Mouse (Mus musculus): ENCODE results near the gene Tmem147. TPM values are rescaled to one million over a fixed set of nuclear protein-coding genes. Genes with fewer than 3 reads are reported as not detected.
"Not testable (repeated sequence)": the region's sequence is repeated elsewhere in the genome, so short reads cannot be mapped to it uniquely, and the experiment has no call there.

Gene Tmem147
- total RNA-seq (2021) = 100 to 1,000 TPM; 166 to 178 TPM
- long read RNA-seq, experiment 1, transcript Tmem147-201 (7 exons, 870 nt) = major isoform, 74 of 86 reads
- long read RNA-seq, experiment 1, partial matches to known transcripts = 4 of 86 reads
- long read RNA-seq, experiment 1, other reads (novel, unspliced or antisense) = 1 of 86 reads
- long read RNA-seq, experiment 2, transcript Tmem147-201 (7 exons, 870 nt) = major isoform, 87 of 96 reads
- long read RNA-seq, experiment 2, partial matches to known transcripts = 4 of 96 reads
- long read RNA-seq, experiment 2, other reads (novel, unspliced or antisense) = 2 of 96 reads

DNA sequence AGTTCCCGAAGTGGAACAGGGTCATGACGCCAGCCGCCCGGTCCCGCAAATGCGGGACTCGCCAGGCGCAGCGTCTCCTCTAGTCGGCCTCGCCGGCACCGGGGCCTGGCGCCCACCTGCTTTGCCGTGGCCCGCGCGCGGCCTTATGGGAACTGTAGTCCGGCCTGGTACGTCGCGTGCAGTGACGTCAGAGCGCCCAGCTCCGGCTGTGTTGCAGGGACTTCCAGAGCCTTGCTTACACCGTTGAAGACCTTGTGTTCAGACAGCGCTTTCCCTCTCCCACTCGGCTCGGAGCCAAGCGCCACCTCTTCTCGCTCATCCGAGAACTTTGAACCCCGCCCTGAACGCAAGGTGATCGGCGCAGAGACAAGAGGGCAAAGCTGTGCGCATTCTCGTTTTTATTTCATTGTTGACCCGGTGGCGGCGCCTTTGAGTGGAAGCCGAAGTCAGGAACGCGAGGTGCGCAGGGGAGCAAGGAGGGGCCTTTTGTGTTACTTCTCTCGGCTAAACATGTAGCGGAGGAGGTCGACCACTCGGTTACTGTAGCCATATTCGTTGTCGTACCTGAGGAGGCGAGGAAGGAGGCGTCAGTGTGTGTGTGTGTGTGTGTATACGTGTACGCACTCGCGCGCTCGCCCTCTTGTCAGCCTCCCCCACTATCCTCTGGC, at the start of gene Tmem147:
Gene Tmem147, minus strand, starts transcription at position 145 of the 668 bp plus-strand sequence.
- DNase-seq = peak; percentile 94

DNA sequence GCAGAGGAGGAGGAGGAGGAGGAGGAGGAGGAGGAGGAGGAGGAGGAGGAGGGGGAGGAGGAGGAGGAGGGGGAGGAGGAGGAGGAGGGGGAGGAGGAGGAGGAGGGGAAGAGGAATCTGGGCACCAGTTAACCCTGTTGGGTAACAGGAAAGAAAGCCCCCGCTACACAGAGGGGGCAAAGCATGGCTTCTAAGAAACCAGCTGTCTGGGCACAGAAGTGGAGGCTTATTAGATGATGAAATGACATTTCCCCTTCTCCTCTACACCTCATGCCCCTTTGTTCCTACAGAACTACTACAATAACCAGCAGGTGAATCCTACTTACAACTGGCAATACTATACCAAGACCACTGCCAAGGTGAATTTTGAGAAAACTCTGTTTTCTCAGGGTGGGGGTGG, 48.6 kb upstream of the Tmem147 start:
- no peak for DNase-seq

DNA sequence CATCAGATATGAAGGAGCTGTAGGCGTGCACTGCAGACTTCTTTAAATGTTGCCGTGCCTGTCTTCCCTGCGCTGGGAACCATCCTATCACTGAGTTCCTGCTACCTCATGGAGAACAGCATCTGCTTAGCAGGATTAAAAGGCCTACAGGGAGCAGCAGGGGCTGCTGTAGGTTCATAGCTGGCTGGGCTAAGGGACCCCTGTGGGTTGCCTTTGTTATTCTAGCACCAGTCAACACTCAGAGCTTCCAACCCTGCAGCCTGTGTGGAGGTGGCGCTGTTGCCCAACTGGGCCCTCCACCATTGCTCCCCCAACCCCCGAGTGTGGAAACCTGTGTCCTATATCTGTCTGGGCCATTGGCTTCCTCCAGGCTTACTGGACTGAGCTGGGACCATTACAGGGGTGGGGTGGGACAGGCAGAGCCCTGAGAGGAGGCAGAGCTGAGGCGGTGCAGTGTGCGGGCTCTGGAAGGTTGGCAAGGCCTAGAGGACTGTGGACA, 47.8 kb upstream of the Tmem147 start:
- no peak for DNase-seq

DNA sequence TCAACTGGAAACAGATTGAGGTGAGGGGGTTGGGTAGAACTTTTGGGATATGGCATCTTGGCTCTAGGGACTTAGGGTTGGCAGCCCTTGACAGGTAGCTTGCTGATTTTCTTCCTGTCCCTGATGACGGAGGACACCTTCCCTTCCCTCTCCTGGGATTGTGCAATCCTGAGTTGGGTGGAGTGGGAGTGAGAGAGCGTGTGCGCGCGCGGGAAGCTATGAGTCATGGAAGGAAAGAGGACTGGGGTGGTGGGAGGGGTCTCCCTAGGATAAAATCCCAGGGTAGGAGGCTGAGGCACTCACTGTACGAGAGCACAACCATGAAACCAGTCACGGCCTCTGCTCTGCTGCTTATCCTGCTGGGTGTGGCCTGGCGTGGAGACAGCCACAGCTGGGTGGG, 46.8 kb upstream of the Tmem147 start:
- DNase-seq = no peak

DNA sequence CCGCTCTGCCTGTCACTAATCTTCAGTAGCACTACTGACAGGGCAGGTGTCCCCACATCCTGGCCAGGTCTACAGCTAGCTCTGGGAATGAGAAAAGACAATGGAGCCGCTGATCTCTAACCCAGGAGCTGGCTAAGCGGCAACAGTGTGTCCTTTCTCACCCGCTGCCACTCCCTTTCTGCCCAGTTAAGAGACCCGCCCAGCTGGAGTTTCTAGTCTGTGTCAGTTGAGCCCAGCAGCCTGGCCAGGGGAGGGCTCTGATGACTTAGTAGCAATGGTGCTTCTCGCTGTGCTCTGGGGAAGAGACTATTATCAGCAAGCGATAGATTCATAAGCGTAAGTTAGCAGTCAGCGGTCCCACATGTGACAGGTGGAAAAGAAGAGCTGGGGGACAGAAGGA, 39.9 kb upstream of the Tmem147 start:
- DNase-seq = no peak

DNA sequence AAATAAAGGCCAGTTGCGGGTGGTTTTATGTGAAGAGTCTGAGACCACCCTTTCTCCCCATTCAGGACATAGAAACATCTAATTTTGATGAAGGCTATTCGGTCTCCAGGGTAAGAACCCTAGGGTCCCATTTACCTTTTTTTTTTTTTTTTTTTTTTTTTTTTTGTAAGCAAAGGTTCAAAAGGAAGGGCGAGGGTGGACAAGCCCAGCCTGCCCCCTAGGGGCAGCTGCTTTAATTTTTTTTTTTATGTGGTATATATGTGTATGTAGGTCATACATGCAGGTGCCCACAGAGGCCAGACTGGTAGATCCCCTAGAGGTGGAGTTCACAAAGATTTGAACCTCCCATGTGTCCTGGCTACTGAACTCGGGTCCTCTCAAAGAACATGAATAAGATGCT, 37.1 kb upstream of the Tmem147 start:
- DNase-seq = no peak

DNA sequence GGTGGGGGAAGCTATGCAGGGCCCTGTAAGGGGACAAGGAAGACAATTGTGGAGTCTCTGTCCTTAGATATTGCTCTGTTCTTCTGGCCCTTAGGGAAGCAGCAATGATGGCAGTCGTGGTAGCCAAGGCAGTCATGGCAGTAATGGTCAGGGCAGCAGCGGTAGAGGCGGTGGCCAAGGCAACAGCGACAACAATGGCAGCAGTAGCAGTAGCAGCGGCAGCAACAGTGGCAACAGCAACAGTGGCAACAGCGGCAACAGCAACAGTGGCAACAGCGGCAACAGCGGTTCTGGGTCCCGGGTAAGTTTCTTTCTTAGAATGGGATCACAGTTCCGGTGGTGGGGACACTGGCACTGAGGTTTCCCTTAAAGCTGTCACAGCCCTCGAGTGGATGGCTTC, 35.8 kb upstream of the Tmem147 start:
- no peak for DNase-seq

DNA sequence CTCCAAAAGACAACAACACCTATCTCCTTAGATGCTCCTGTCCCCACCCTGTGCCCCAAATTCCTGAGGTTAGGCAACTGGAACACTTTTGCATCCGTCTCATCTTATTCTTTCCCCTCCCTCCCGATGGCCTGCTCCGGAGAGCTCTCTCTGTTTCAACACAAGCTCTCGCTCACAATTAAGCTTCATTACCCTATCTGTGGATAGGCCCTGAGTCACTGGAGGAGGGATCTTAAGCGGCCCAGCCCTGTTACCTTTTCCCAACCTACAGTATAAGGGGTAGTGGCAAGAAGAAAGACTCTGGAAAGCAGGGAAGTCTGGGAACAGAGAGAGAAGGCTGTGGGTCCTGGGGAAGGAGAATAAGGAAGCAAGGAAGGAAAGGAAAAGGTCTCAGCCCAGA, 34.1 kb upstream of the Tmem147 start, which contains the start of gene Dmkn:
Gene Dmkn, plus strand, starts transcription at position 301 of the 400 bp plus-strand sequence.
- DNase-seq = no peak

DNA sequence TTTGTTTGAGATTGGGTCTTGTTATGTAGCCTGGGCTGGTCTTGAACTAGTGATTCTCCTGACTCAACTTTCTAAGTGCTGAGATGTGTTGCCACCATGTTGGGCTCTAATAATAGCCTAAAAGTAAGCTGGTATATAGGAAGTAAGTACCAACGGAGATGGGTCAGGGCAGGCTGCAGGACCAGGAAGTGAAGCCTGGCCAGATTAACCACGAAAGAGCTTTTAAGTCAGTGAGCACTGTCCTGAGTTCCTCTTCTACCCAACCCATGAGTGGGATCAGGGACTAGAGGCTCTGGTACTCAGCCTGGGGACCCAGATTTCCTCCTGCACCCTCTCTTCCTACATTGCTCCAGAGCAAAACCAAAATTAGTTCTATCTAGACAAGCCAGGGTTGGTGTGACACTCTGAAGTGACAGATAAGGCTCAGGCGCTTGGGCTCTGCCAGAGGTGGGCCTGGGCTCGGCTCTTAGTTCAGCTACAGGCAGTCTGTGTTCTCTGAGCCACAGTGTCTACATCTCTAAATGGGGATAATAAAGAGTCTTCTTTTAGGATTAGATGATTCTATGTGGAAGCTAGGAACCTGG, 32.5 kb upstream of the Tmem147 start:
- no peak for DNase-seq

DNA sequence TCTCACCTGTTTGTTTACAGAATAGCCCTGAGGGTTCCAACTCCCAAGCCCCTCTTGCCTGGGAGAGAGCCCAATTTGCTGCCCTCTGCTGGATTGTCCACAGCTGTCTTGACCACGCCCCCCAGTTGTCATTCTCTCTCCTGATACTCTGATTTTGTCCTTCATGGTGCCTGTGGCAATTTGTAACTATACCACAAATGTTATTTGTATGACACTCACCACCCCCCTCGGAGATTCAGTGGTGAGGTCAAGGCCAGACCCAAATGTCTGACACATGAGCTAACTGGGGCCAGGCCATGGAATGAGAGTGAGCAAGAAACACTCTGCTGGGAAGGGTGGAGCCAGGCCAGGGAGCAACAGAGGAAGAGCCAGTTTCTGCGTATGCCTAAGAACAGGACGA, 29.5 kb upstream of the Tmem147 start:
- peak; percentile 42 for DNase-seq

DNA sequence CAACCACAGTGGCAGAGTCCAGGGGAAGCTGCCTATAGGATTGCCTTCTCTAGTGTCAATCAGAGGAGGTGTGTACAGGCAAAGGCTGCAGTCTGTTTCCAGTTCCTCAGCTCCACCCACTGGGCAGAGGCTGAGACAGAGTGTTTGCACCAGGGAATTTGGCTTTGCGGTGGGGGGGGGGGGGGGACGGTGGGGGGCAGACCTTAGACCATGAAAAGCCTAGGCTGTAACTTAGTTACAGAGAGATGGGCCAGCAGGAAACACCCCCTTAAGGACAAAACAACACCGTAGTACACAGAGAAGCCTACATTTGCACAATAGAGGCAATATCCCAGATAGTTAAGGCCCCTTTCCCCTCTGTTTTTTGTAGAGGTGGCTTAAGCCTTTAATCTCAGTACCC, 27.7 kb upstream of the Tmem147 start:
- DNase-seq = no peak

DNA sequence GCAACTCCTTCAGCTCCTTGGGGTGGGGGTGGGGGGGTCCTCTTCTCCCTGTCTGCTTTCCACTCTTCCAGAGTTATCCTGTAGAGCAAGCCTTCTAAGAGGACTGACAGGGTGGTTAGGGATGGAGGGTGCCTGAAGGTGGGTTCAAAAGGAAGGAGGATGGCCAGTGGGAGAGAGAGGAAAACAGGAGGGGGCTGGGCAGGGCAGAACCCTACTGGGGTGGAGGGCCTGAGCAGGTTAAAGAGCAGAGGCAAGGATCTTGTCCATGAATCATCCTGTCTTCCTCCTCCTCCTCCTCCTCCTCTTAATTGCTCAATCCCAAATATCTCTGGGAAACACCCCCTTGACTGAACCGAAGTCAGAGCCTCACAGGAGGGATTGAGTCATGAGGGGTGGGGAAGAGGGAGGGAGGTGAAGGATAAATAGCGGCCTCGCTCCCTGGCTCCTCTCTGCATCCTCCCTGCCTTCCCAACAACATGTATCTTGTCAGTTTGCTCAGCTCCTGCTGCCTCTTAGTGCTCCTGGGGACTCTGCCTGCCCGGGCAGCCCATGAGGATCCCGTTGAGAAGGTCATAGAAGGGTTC, 21.8 kb upstream of the Tmem147 start, which contains the start of gene Sbsn:
Gene Sbsn, plus strand, starts transcription at position 386 of the 584 bp plus-strand sequence.
- no peak for DNase-seq

DNA sequence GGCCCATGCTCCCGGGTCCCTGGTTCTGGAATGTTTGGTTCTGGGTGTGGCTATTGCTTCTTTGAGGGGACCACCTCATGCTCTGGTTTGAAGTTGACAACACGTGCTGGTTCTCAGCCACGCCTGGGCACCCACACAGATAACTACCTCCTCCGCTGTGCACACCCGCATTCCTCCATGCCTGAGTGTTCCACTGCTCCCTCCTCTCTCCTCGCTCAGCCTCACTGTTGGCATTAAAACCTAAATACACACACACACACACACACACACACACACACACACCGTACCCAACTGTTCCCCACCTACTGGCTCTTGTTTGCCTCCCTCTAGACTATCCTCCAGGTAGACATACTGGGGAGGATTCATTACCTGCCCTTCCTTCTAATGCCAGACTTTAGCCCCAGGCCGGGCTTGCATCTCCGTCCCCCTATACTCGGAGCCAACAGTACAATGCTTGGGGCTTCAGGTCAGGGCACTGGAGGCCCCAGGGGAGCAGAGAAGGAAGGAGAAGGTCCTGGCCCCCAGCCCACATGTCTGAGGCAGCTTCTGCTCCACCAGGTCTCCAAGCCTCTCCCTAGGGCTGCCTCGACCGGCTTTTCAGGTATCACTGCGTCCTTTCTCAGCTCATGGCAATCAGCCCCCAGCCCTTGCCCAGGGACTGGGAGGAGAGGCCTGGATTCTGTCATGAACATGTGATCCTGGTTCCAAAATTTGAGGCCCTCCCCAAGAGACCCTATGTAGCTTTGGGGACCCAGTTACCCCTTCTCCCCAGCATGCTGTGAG, 20.7 kb upstream of the Tmem147 start:
- DNase-seq = no peak

DNA sequence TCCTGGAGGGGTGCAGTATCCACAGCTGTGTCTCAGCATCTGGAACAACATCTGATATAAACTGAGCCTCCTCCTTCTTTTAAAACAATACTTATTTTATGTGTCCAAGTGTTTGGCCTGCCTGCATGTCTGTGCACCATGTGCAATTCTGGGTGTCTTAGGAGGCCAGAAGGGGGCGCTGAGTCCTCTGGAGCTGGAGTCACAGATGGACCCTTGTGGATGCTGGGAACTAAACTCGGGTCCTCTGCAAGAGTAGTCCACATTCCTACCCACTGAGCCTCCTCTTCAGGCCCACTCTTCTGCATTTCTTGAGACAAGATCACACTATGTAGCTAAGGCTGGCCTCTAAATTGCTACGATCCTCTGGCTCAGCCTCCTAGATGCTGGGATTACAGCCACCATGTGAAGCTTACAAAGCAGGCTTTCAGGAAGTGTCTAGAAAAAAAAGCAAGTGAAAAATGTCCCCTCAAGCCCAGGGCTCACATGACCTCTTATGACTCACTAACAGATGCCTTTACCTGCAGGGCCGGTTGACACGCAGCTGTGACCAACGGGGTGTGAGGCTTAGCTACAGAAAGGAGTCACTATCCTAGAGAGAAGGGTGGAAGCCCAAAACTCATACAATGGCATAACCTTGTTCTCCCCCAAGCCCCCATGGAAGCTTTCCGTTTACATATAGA, 18.3 kb upstream of the Tmem147 start:
- no peak for DNase-seq

DNA sequence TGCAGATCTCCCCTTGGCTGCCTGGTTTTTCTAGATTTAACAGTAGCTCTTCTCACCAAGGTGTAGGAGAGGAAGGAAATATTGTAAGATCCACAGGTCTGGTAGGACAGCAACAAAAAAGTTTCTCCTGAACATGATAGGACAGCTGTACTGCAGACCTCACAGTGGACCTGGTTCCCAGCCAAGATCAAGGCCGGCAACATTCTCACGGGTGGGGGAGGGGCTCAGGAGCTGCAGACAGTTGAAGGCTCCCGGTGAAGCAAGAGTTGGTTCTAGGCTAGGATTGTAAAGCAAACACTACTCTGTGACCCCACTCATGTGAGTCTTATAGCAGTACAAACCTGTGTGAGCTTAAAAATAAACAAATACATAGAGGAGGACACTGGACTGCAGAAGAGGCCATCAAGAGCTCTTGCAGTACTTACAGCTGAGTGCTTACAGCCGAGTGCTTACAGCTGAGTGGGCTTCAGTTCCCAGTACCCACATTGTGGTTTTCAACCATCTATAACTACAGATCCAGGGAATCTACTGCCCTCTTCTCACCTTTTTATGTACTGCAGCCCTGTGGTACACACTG, 14.8 kb upstream of the Tmem147 start:
- DNase-seq = peak; percentile 48

DNA sequence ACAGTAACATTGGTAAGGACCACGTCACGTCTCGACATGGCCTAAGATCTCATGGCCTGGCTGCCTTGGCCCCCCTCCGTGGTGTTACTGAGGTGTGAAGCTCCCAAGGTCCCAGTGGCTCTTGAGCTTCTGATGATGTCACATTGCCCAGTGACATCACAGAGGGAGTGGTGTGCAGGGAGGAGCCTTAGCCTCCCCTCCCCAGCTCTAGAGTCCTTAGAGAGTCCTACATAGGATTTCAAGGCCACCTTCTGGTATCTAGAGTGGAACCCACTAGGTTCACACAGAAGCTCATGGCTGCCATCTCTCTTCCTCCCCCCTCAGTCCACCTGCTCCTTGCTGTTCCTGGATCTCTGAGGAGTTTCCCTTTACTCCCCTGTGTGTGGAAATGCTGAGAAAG, 14.3 kb upstream of the Tmem147 start, which contains the start of gene Gapdhs:
Gene Gapdhs, minus strand, starts transcription at position 65 of the 400 bp plus-strand sequence.
- DNase-seq = not testable (repeated sequence)

DNA sequence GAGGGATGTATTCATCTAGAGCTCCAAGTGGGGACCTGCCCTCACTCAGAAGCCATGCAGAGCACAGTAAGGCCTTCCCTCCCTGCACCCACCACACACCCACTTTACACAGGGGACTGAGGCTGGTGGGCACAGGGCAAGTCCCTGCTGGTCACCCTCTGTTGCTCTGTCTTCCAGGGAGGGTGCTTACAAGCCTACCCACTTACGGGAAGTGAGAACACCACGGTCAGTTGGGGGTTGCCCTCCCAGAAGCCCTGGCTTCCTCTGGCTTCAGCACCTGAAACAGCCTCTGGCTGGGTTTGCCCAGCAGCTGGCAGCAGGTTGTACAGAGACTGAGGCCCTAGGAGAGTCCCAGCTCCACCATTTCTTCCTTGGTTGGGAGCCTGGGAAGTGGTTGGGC, 13.2 kb upstream of the Tmem147 start:
- DNase-seq = not testable (repeated sequence)

DNA sequence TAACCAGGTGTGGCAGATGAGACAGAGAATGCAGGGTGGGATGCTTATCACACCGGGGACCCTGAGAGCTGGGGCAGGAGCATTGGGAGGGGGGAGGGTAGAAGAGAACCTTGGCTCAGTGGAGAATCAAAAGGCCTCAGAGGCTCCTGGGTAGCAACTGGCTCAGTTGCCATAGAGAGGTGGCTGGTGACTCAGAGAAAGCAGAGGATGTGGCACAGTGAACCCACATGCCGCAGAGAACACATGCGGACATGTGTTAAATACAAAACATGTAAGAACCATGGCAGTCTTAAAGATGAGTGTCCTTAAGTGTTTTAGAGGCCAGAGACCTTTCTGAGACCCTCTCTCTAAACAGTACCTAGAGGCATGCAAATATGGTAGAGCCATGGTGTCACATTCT, 6.9 kb upstream of the Tmem147 start:
- no peak for DNase-seq

DNA sequence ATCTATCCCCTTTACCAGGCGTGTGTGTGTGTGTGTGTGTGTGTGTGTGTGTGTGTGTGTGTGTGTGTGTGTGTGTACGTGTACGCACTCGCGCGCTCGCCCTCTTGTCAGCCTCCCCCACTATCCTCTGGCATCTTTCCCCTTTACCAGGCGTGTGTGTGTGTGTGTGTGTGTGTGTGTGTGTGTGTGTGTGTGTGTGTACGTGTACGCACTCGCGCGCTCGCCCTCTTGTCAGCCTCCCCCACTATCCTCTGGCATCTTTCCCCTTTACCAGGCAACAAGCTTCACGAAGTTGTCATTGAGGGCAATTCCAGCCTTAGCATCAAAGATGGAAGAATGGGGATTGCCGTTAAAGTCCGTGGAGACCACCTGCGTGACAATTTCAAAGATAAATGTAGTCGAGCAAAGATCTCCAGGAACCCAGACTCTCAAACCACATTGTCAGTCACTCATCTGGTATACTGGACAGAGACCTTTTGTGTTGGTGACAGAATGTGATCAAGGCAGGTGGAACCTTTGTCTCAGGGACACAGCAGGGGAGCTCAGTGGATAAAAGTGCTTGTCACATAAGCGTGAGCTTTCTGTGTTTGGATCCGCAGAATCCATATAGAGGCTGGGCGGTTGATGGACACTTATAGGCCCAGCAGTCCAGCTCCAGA, 853 bp upstream of the Tmem147 start:
- not testable (repeated sequence) for DNase-seq

DNA sequence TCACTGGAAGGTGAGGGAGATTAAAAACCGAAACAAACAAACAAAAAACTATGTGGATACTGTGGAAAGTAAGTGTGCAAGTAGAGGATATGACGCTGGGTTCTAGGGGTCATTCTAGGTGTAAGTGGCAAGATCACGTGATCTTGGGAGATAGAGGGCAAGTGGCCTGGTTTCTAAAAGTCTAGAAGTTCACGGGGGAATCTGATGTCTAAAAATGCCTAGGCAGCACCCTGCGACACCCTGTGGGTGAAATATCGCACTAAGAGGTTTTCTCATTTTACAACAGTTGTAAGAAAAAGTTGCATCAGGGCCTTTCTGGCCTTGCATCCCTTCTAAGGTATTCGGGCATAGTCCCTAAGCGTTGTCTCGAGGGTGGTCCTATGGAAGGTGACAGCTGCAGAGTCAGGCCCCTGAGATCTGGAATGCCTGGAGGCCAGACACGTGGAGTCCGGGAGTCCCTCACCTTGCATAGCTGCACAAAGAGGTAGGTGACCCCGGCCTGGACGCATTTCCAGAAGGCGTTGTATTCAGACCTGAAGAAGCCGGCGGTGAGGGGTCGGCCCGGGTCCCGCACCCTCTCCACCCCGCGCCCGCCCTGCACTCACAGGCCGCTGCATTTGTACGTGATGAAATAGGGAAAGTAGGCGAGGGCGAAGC, 473 bp downstream of the Tmem147 start:
- no peak for DNase-seq
